Mouse (Mus musculus) forebrain, embryonic 14.5 days (tissue): ENCODE results near the gene Zkscan1. TPM values are rescaled to one million over a fixed set of nuclear protein-coding genes. Genes with fewer than 3 reads are reported as not detected.

Experiments
- ATAC-seq: fragments of 200-750 bp; cut with Nextera tagmentation; 2 replicates; pipeline ENCODE4 v1.8.0; 2017; ENCODE audit warnings: mild to moderate bottlenecking, moderate library complexity
- DNase-seq: peaks from one replicate; pipeline ENCODE4 v3.0.0-alpha.2; 2015; ENCODE audit warnings: low spot score
- H3K27ac ChIP-seq: fragments of 300-500 bp; sonication (generic); 2 replicates; pipeline ENCODE4 v1.5.1; 2014; ENCODE audit warnings: low read depth, mild to moderate bottlenecking, control low read depth, low read length, moderate library complexity
- H3K27me3 ChIP-seq: fragments of 300-500 bp; sonication (generic); replicated peaks from 2 replicates; pipeline ENCODE4 v1.6.1; 2014; ENCODE audit warnings: low read length, control low read depth, mixed read lengths; ENCODE audit not compliant: control insufficient read depth, insufficient read depth
- H3K36me3 ChIP-seq: fragments of 300-500 bp; sonication (generic); 2 replicates; pipeline ENCODE4 v1.6.1; 2014; ENCODE audit warnings: low read length, control low read depth; ENCODE audit not compliant: control insufficient read depth, insufficient read depth
- H3K4me1 ChIP-seq: fragments of 300-500 bp; sonication (generic); 2 replicates; pipeline ENCODE4 v1.6.1; 2014; ENCODE audit warnings: antibody characterized with exemption, low read length, control low read depth; ENCODE audit not compliant: control insufficient read depth, insufficient read depth
- H3K4me2 ChIP-seq: fragments of 300-500 bp; sonication (generic); 2 replicates; pipeline ENCODE4 v1.6.1; 2014; ENCODE audit warnings: mild to moderate bottlenecking, control low read depth, low read length
- H3K4me3 ChIP-seq: fragments of 300-500 bp; sonication (generic); 2 replicates; pipeline ENCODE4 v1.5.1; 2014; ENCODE audit warnings: low read depth, low read length, control low read depth
- H3K9ac ChIP-seq: fragments of 300-500 bp; sonication (generic); 2 replicates; pipeline ENCODE4 v1.6.1; 2014; ENCODE audit warnings: mild to moderate bottlenecking, low read length, control low read depth, moderate library complexity
- H3K9me3 ChIP-seq: fragments of 300-500 bp; sonication (generic); replicated peaks from 2 replicates; pipeline ENCODE4 v1.6.1; 2016; ENCODE audit warnings: low read length, control low read depth, mixed read lengths; ENCODE audit not compliant: control insufficient read depth
- WGBS: fragments of 180-500 bp; shearing (Covaris S2); extraction: QIAGEN DNeasy Blood & Tissue Kit; methylation state at CpG from one replicate; pipeline ENCODE4 v1.1.7; 2014; 5-methylcytosine and 5-hydroxymethylcytosine counted together
- polyA plus RNA-seq: library from polyadenylated mRNA; unstranded; fragments of >200 nt; fragmentation: Nextera tagmentation; extraction: Ambion mirVana; gene quantifications from 2 replicates; pipeline ENCODE4 v1.2.1, GENCODE M21; 2014

Gene Zkscan1
- polyA plus RNA-seq, 1 experiment from 2014 or later, result 32.6 TPM

- H3K9ac ChIP-seq, result peak overlapping the region; percentile 98
- WGBS, result 65% methylated on average over 2 of the region's 2 CpGs
- peak; percentile 24; the same call in 1 of the 2 replicates for ATAC-seq
These were observed 377 bp upstream of the Zkscan1 start for GRCm38 (mm10) chr5:138084507-138084906.

GRCm38 (mm10) chr5:138085421-138085911 is 582 bp downstream of the Zkscan1 start:
- peak overlapping the region; percentile 98 for H3K9ac ChIP-seq
- peak overlapping the region; percentile 84 for H3K27ac ChIP-seq
- H3K9me3 ChIP-seq, result no peaks in the 10 kb centered on the region
- H3K36me3 ChIP-seq, result peaks cover 16% of the 10 kb centered on the region
- no peak for ATAC-seq
- 0% methylated on average over 18 of the region's 18 CpGs for WGBS
- no peaks in the 10 kb centered on the region for H3K27me3 ChIP-seq
- peak overlapping the region; percentile 53 for H3K4me2 ChIP-seq
- DNase-seq, result peak; percentile 44
- H3K4me3 ChIP-seq, result peak overlapping the region; percentile 87
- H3K4me1 ChIP-seq, result peaks cover 14% of the 10 kb centered on the region

More at GRCm38 (mm10) chr5:138084507-138084906, 377 bp upstream of the Zkscan1 start:
- Histone ChIP-seq H3K4me2 (peak overlapping the region; percentile 53), H3K36me3 (peaks cover 16% of the 10 kb centered on the region), H3K27ac (no peak overlapping the region), H3K9me3 (no peaks in the 10 kb centered on the region), H3K27me3 (no peaks in the 10 kb centered on the region), H3K4me3 (peak overlapping the region; percentile 87), H3K4me1 (peaks cover 14% of the 10 kb centered on the region)
- DNase-seq, result no peak

- no peaks in the 10 kb centered on the region for H3K9me3 ChIP-seq
- H3K4me2 ChIP-seq, result peak overlapping the region; percentile 53
- ATAC-seq, result no peak
- H3K9ac ChIP-seq, result peak overlapping the region; percentile 98; the same call in 1 of the 2 replicates
- WGBS, result 86% methylated on average over 3 of the region's 3 CpGs
- H3K27ac ChIP-seq, result no peak overlapping the region
- H3K4me3 ChIP-seq, result peak overlapping the region; percentile 87; the same call in 1 of the 2 replicates
- no peaks in the 10 kb centered on the region for H3K27me3 ChIP-seq
- H3K36me3 ChIP-seq, result peaks cover 18% of the 10 kb centered on the region
- DNase-seq, result no peak
- peaks cover 14% of the 10 kb centered on the region for H3K4me1 ChIP-seq
These were observed 2.0 kb downstream of the Zkscan1 start for GRCm38 (mm10) chr5:138086842-138087241.

- Histone ChIP-seq H3K27ac (no peak overlapping the region), H3K9ac (no peak overlapping the region), H3K4me3 (no peak overlapping the region), H3K4me1 (peaks cover 14% of the 10 kb centered on the region), H3K36me3 (peaks cover 27% of the 10 kb centered on the region), H3K4me2 (no peak overlapping the region), H3K27me3 (no peaks in the 10 kb centered on the region), H3K9me3 (no peaks in the 10 kb centered on the region)
- WGBS, result 90% methylated on average over 3 of the region's 3 CpGs
- ATAC-seq (no peak), DNase-seq (no peak)
These were observed 3.5 kb downstream of the Zkscan1 start for GRCm38 (mm10) chr5:138088366-138088765.

GRCm38 (mm10) chr5:138089108-138089551 is 4.2 kb downstream of the Zkscan1 start:
- no peak overlapping the region for H3K27ac ChIP-seq
- WGBS, result 79% methylated on average over 6 of the region's 6 CpGs
- no peak for ATAC-seq
- no peak overlapping the region for H3K9ac ChIP-seq
- no peak overlapping the region for H3K4me3 ChIP-seq
- H3K27me3 ChIP-seq, result no peaks in the 10 kb centered on the region
- peaks cover 14% of the 10 kb centered on the region for H3K4me1 ChIP-seq
- H3K36me3 ChIP-seq, result peaks cover 34% of the 10 kb centered on the region
- H3K9me3 ChIP-seq, result no peaks in the 10 kb centered on the region
- DNase-seq, result no peak
- no peak overlapping the region for H3K4me2 ChIP-seq

- Histone ChIP-seq H3K4me3 (no peak overlapping the region), H3K9ac (no peak overlapping the region), H3K27ac (no peak overlapping the region), H3K36me3 (peaks cover 46% of the 10 kb centered on the region), H3K27me3 (no peaks in the 10 kb centered on the region), H3K9me3 (no peaks in the 10 kb centered on the region), H3K4me2 (no peak overlapping the region), H3K4me1 (peaks cover 14% of the 10 kb centered on the region)
- WGBS, result 85% methylated on average over 3 of the region's 3 CpGs
- ATAC-seq (no peak), DNase-seq (peak; percentile 15)
These were observed 5.4 kb downstream of the Zkscan1 start for GRCm38 (mm10) chr5:138090271-138090670.

GRCm38 (mm10) chr5:138090737-138091136 is 5.9 kb downstream of the Zkscan1 start:
- Histone ChIP-seq H3K4me1 (peaks cover 14% of the 10 kb centered on the region), H3K4me2 (no peak overlapping the region), H3K9me3 (no peaks in the 10 kb centered on the region), H3K27ac (no peak overlapping the region), H3K4me3 (no peak overlapping the region), H3K9ac (no peak overlapping the region), H3K27me3 (no peaks in the 10 kb centered on the region), H3K36me3 (peaks cover 49% of the 10 kb centered on the region)
- no peak for DNase-seq
- 92% methylated on average over 5 of the region's 5 CpGs for WGBS
- ATAC-seq, result no peak

GRCm38 (mm10) chr5:138092771-138093170 is 7.9 kb downstream of the Zkscan1 start:
- DNase-seq (no peak), ATAC-seq (no peak)
- H3K4me3 ChIP-seq, result no peak overlapping the region
- no peaks in the 10 kb centered on the region for H3K4me1 ChIP-seq
- no peak overlapping the region for H3K4me2 ChIP-seq
- no peak overlapping the region for H3K9ac ChIP-seq
- no peaks in the 10 kb centered on the region for H3K27me3 ChIP-seq
- H3K36me3 ChIP-seq, result peaks cover 62% of the 10 kb centered on the region
- 93% methylated on average over 4 of the region's 4 CpGs for WGBS
- no peaks in the 10 kb centered on the region for H3K9me3 ChIP-seq
- H3K27ac ChIP-seq, result no peak overlapping the region

GRCm38 (mm10) chr5:138094474-138094873 is 9.6 kb downstream of the Zkscan1 start:
- H3K4me2 ChIP-seq, result no peak overlapping the region
- ATAC-seq, result no peak
- no peak for DNase-seq
- H3K9ac ChIP-seq, result no peak overlapping the region
- peaks cover 70% of the 10 kb centered on the region for H3K36me3 ChIP-seq
- H3K4me3 ChIP-seq, result no peak overlapping the region
- no peaks in the 10 kb centered on the region for H3K9me3 ChIP-seq
- H3K27ac ChIP-seq, result no peak overlapping the region
- no peaks in the 10 kb centered on the region for H3K27me3 ChIP-seq
- no peaks in the 10 kb centered on the region for H3K4me1 ChIP-seq
- 95% methylated on average over 6 of the region's 6 CpGs for WGBS
